Mouse (Mus musculus) gonadal fat pad, adult 2 months (tissue): Measurements from ENCODE around the gene Aifm1. TPM values are rescaled to one million over a fixed set of nuclear protein-coding genes. Genes with fewer than 3 reads are reported as not detected.
A peak's percentile ranks its signal among the peaks of the same experiment; 100 is the strongest.

ENCODE experiments used
- DNase-seq: peaks from one replicate; pipeline ENCODE4 v3.0.0-alpha.2; 2012; ENCODE audit warnings: low read depth
- polyA plus RNA-seq: library from polyadenylated mRNA; depleted of rRNA; stranded (reverse); fragments of >200 nt; gene quantifications from 2 replicates; pipeline ENCODE4 v1.2.3, GENCODE M21; 2012; rRNA removed

Aifm1 gene
- polyA plus RNA-seq: 21.5 and 24.8 TPM in 2 replicates

DNA sequence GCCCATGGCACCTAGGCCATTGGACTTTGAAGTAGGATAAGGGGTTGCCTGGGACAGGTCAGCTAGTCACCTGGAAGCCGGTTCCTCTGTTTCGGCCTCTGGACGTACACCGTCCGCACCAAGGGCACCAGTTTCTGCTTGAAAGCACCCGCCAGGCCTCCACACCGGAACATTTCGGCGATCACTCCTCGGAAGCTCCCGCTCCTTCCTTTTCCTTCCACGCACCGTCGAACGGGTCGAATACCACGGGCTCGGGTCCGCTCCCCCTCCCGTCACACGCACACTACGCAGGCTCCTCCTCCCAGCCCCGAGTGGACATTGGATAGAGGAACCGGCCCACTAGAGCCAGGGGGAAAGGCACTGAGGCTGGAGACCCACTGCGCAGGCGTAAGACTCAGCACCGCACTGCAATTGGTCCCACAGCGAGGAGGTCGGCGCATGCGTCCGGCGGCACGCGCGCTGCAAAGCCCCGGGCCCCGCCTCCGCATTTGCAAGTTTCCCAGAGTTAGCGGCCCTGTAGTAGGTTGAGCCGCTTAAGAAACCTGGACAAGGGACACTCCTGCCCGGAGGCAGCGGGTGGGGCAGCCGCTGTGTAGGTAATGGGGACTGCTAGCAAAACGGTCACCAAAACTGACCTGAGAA lies at the start of gene Aifm1:
Gene Aifm1 (minus strand): TSS at position 398 of the 642 bp plus-strand sequence.
- DNase-seq: peak; percentile 36

- DNase-seq: no peak
Observed at GRCm38 (mm10) chrX:48532175-48532574, 18.8 kb upstream of the Aifm1 start.

DNA sequence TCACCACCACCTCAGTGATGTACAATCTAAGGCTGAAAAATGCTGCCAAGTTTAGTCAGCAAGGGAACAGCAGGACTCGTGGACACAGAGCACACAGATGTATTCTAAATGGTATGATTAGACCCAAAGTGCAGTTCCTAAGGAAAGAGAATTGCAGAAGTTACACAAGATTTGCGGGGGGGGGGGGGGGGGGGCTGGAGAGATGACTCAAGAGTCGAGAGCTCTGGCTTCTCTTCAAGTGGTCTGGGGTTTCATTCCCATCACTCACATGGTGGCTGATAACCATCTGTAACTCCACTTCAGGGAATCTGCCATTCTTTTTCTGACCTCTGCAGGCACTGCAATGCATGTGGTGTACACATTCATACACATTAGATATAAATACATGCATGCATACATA lies 13.1 kb upstream of the Aifm1 start:
- DNase-seq: no peak

DNA sequence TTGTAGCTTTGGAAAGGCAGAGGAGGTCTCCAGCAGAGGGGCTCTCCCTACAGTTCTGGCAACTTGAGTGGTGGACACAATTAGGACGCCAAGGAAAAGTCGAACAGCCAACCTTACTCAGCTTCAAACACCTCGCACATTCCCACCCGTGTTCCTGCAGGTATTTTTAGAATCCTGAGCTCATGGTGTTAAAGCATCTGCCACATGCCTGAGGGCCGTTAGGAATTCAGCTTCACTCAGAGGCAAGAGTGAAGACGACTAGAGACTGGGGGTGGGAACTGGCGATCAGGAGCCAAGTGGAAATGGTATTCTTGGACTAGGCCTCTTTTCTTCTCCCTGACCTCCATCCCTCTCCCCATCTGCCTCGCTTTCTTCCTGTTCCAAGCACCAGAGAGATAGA lies 12.5 kb upstream of the Aifm1 start:
- DNase-seq: no peak

- DNase-seq: no peak
Observed at GRCm38 (mm10) chrX:48525332-48525731, 12.0 kb upstream of the Aifm1 start.

DNA sequence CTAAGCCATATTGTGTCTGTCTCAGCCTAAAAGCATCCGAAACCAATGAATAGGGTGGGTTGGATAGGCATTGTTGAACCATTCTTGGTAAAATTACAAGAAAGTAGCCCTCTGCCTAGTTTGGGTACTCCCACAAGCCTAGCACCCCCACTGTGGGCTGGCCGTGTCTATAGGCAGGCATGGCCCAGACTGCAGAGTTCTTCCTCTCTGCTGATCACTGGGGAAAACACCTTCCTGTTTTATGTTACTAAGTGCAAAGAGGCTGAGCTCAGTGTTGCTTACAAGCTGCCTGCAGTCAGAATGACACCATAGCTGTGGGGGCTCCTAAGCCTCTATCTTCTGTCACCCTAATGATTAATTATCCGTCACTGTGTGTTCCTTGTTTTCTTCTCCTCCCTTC lies 10.1 kb upstream of the Aifm1 start:
- no peak for DNase-seq

DNA sequence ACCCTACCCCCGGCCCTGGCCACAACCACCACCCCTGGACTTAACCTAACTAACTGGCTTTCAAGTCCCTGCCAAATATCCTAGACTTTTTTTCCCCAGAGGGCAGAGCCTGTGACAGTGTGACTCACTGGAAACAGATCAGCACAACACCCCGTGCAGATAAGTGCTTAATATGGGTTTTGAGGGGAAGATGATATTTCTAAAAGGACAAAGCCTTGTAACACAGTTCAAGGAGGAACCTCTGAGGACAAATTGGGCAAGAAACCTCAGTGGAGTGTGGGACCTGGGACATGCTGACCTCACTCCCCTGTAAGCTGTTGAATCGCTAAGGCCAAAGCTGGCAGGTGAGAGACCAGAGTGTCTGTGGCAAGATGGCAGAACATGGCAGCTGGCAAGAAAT lies 8.3 kb upstream of the Aifm1 start:
- DNase-seq: no peak

DNA sequence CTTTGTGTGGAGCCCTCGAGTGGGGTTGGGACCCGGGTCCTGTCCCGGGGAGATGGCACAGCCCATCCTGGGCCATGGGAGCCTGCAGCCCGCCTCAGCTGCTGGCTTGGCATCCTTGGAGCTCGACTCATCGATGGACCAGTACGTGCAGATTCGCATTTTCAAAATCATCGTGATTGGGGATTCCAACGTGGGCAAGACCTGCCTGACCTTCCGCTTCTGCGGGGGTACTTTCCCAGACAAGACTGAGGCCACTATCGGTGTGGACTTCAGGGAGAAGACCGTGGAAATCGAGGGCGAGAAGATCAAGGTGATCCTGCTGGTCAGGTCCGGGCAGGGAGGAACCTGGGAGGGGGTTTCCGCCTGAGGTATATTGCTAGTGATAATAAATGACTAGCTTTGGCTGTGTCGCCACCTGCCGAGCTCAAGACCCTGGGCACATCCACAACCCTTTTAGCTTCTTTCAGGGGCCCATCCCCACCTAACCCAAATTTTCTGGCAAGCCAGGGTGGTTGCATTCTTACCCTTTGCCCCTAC lies 6.3 kb upstream of the Aifm1 start:
- DNase-seq: no peak

DNA sequence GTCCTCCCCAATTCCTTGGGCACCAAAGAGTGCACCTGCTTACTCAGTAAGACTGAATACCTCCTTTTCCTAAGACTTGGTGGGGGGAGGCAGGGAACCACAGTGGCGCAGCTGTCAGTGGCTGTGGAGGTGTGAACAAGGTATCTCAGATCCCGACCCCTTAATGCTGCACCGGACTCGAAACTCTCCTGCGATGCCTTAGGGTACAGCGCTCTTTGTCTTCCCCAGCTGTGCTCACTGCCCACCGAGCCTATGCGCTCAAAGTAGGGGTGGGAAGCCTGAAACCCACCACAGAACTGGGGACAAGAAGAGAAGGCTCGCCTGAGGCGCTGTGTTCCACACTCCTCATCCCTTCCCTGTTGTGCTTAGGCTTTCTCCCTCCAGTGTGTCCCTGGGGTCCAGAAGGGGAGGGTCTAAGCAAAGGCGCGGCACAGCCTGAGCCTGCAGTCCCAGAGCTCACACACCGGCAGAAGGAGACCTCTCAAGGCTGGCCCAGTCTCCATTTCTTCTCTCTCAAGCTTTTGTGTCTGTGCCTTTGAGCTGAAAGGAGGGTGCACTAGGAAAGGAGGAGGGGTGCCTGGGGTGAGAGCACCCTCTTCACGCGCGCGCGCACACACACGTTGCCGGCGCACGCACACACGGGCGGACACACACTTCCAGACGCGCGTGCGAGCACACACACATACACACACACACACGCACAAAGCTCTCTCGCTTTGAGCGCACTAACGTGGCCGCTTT lies 5.6 kb upstream of the Aifm1 start, which contains the start of gene Rab33a:
Gene Rab33a (plus strand): TSS at position 478 of the 741 bp plus-strand sequence.
- DNase-seq: no peak

GRCm38 (mm10) chrX:48518211-48518807 lies 4.9 kb upstream of the Aifm1 start:
- DNase-seq: no peak

DNA sequence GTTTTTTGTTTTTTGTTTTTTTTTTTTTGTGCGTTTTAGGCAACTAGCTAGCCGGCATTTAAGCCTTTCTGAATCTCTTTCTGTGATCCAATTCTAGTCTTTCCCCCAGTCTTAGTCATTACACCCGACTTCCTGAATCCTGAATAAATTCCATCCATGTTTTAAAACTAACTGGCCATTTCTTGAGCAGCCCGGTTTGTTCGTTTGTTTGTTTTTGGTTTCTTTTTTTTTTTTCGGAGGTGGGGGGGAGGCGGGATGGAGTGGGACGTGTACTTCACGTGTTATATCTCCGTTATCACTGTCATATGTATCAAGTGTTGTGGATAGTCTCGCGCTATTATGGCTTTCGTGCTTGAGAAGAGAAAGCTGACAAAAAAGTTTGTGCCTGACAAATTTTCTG lies 461 bp upstream of the Aifm1 start:
- no peak for DNase-seq

GRCm38 (mm10) chrX:48493763-48494162 lies 19.6 kb downstream of the Aifm1 start:
- no peak for DNase-seq

GRCm38 (mm10) chrX:48481687-48482086 lies 31.7 kb downstream of the Aifm1 start:
- DNase-seq: no peak

DNA sequence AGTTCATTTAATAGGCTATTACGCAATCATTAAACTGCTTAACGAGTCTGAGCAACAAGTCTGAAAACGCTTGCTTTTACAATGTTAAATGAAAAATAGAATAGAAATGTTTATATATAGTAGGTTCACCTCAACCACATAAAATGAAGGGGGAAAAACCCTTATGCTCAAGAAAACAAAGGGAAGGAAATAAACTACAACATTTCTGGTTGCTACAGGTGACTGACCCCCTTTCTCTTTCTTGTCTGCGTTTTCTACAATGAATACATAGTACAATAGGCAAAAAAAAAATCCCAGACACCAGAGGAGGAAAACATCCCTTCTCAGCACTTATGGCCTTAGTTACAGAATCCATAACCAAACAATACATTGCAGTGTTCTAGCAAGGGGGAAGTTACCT lies 32.3 kb downstream of the Aifm1 start:
- no peak for DNase-seq

- no peak for DNase-seq
Observed at GRCm38 (mm10) chrX:48467355-48467946, 45.9 kb downstream of the Aifm1 start.

DNA sequence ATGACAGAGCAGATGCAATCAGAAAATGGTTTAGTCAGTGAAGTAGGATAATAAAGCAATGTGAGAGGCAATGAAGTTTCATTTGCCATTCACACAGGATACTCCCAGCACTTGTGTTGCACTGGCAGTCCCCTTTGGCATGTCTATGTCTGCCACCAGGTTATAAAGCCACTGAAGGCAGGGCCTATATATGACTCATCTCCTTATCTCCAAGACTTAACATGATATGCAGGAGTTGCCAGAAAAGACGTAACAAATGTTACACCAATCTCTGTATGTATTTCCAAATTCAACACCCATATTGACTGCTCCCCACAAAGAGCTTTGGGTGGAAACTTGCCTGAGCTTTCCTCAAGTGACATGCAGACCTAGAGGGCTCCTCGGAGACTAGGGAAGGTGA lies 47.2 kb downstream of the Aifm1 start:
- DNase-seq: no peak

- DNase-seq: no peak
Observed at GRCm38 (mm10) chrX:48464436-48464835, 48.9 kb downstream of the Aifm1 start.

GRCm38 (mm10) chrX:48463636-48464035 lies 49.7 kb downstream of the Aifm1 start:
- DNase-seq: no peak

GRCm38 (mm10) chrX:48462754-48463507 lies 50.4 kb downstream of the Aifm1 start, which contains the start of gene Elf4:
Gene Elf4 (minus strand): TSS chrX:48463132.
- DNase-seq: no peak

DNA sequence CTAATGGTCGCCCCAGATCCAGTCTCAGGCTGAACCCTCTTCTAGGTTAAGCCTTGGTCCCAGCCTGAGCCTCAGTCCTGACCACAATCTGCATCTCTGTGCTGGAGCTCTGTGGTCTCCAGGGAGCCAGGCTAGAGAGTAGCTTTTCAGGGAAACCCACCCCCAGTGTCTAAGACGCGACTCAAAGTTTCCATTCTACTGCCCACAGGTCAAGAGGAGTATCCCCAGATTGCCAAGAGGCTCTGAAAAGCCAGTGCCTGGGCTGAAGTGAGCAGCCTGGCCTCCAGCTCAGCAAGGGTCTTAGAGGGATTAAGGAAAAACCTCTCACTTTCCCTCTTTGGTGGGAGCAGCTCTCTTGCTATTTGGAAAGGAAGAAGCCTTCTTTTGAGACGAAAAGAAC lies 51.1 kb downstream of the Aifm1 start:
- no peak for DNase-seq

- no peak for DNase-seq
Observed at GRCm38 (mm10) chrX:48461006-48461405, 52.4 kb downstream of the Aifm1 start.

- no peak for DNase-seq
Observed at GRCm38 (mm10) chrX:48460496-48460895, 52.9 kb downstream of the Aifm1 start.
